Mouse (Mus musculus): ENCODE measurements at regions not wholly inside any gene's neighbourhood (a gene's known extent, or its start where the extent isn't known, plus 50 kb on each side); places are given as distances from the start of the nearest gene placed in this dataset.

DNA sequence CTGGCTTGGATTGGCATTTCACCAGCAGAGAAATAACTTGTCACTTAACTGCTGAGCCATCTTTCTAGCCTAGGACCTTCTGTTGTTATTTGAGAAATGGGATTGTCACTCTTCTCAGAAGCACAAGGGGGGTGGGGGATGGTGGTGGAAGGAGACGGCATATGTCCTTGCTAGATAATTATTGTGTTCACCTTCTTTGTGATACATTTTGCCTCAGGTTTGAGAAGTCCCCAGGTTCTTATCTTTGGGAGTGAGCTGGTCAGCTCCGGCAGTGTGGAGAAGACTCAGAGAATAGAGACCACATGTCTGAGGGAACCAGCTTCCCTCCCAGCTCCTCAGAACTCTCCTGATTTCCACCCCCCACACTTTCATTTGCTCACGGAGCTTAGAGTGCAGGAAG is 57.6 kb upstream of the Stt3b start:
- no peak for TF ChIP-seq GATA1 (IDR thresholded peaks at IDR 0.05; ENCODE audit: low read length)
- TF ChIP-seq TAL1 (IDR thresholded peaks at IDR 0.05; ENCODE audit: low read length) = no peak
